Comparison of ENCODE assay signal across 8 mouse cellular contexts in genomic region chr11:68902047-68902364, GRCm38 (mm10). TPM values are rescaled to one million over a fixed set of nuclear protein-coding genes. Genes with fewer than 3 reads are reported as not detected.
DNase-seq lines count a peak whose midpoint lies in the region; ATAC-seq and TF ChIP-seq lines count a peak whose summit lies in the region.

No protein-coding gene starts in this region.

- H3K4me1 ChIP-seq in cerebellum, adult 2 months (ENCODE audit: control insufficient read depth, insufficient read depth, low read length) = no peaks in the 10 kb centered on the region
- H3K4me1 ChIP-seq in megakaryocyte, embryonic 14.5 days = peaks cover 33% of the 10 kb centered on the region
- peaks cover 7% of the 10 kb centered on the region; the same call in 1 of the 2 replicates for H3K4me1 ChIP-seq in limb, embryonic 12.5 days (replicated peaks)
- H3K4me1 ChIP-seq in small intestine, adult 2 months (ENCODE audit: control insufficient read depth, insufficient read depth, insufficient read length, low read length) = peaks cover 5% of the 10 kb centered on the region

- TF ChIP-seq POLR2A in cerebellum, adult 2 months (IDR thresholded peaks at IDR 0.05; ENCODE audit: borderline replicate concordance, insufficient read depth, low read length) = no peak
- TF ChIP-seq POLR2A in small intestine, adult 2 months (IDR thresholded peaks at IDR 0.05; ENCODE audit: low read depth, low read length) = no peak

- 0 out of 2 replicates have a peak, but pooled peaks cover 2% of the 10 kb centered on the region for H3K9me3 ChIP-seq in megakaryocyte, embryonic 14.5 days
- H3K9me3 ChIP-seq in limb, embryonic 12.5 days = no peaks in the 10 kb centered on the region

- WGBS in cerebellum, adult 2 months = under 1% methylated on average over 10 of the region's 10 CpGs
- WGBS in limb, embryonic 12.5 days = 2% methylated on average over 10 of the region's 10 CpGs
- WGBS in small intestine, adult 2 months = under 1% methylated on average over 10 of the region's 10 CpGs

- peaks cover 43% of the 10 kb centered on the region for H3K36me3 ChIP-seq in megakaryocyte, embryonic 14.5 days (replicated peaks; ENCODE audit: low read length)
- H3K36me3 ChIP-seq in limb, embryonic 12.5 days = peaks cover 44% of the 10 kb centered on the region
- peaks cover 35% of the 10 kb centered on the region for H3K36me3 ChIP-seq in small intestine, adult 2 months (ENCODE audit: control insufficient read depth, insufficient read depth, low read length)

- TF ChIP-seq CTCF in cerebellum, adult 2 months (IDR thresholded peaks at IDR 0.05; ENCODE audit: borderline replicate concordance, insufficient read depth, low read depth, low read length) = no peak
- no peak for TF ChIP-seq CTCF in small intestine, adult 2 months (IDR thresholded peaks at IDR 0.05; ENCODE audit: extremely low read depth, insufficient read length, insufficient replicate concordance, low read depth, low read length)

- H3K9ac ChIP-seq in limb, embryonic 12.5 days (replicated peaks) = peak overlapping the region; percentile 95

- peak overlapping the region; percentile 85 for H3K4me2 ChIP-seq in limb, embryonic 12.5 days

- ATAC-seq in cerebellum, adult (ENCODE audit: insufficient number of reproducible peaks, low FRiP score, low TSS enrichment) = no peak
- ATAC-seq in megakaryocyte, adult 5-6 weeks (ENCODE audit: poor library complexity, severe bottlenecking) = no peak
- ATAC-seq in limb, embryonic 12.5 days (ENCODE audit: insufficient number of reproducible peaks, insufficient read depth, low FRiP score, low TSS enrichment, low read depth) = no peak

- H3K27me3 ChIP-seq in cerebellum, adult 2 months (ENCODE audit: control insufficient read depth, insufficient read depth, low read length) = no peaks in the 10 kb centered on the region
- H3K27me3 ChIP-seq in megakaryocyte, embryonic 14.5 days (replicated peaks) = peaks cover 3% of the 10 kb centered on the region
- H3K27me3 ChIP-seq in limb, embryonic 12.5 days = peaks cover 4% of the 10 kb centered on the region; the same call in 1 of the 2 replicates
- H3K27me3 ChIP-seq in small intestine, adult 2 months (ENCODE audit: control insufficient read depth, insufficient read depth, low read length) = no peaks in the 10 kb centered on the region

- peak overlapping the region; percentile 88 for H3K4me3 ChIP-seq in cerebellum, adult 2 months (replicated peaks; ENCODE audit: insufficient read depth, low read depth, low read length)
- H3K4me3 ChIP-seq in megakaryocyte, embryonic 14.5 days (replicated peaks) = peak overlapping the region; percentile 93
- peak overlapping the region; percentile 87 for H3K4me3 ChIP-seq in limb, embryonic 12.5 days (replicated peaks)
- H3K4me3 ChIP-seq in small intestine, adult 2 months (ENCODE audit: low read depth, low read length) = peak overlapping the region; percentile 94

- no peak for DNase-seq in cerebellum, adult 2 months
- DNase-seq in left cerebral cortex, postnatal 14 days (ENCODE audit: low spot score in 2 of 2) = no peak
- DNase-seq in right cerebral cortex, postnatal 10 days (ENCODE audit: low spot score in 2 of 2) = no peak

- no peak overlapping the region; the same call in 1 of the 2 replicates for H3K27ac ChIP-seq in cerebellum, adult 2 months (ENCODE audit: insufficient read depth, low read length)
- peak overlapping the region; percentile 96 for H3K27ac ChIP-seq in limb, embryonic 12.5 days
- H3K27ac ChIP-seq in small intestine, adult 2 months (ENCODE audit: insufficient read depth, low read depth, low read length) = peak overlapping the region; percentile 49

- intact Hi-C loops in left cerebral cortex, postnatal 14 days (cut with DNase I) = loop anchor here (5.0 kb wide), 1 partner anchor 65 kb away; the partner anchor contains the start of gene Slc25a35

RNA-seq across cellular contexts. Expression of gene Rpl26, which starts 0.6 kb away (rescaled TPM):
- polyA plus RNA-seq in cerebellum, adult 2 months (2012; rRNA removed) = 1,554 and 1,707 TPM in 2 replicates
- 56.9 and 116 TPM in 2 replicates for polyA plus RNA-seq in megakaryocyte, embryonic 14.5 days (2012; ENCODE audit: insufficient read depth, low replicate concordance)
- 2,468 and 2,587 TPM in 2 replicates for total RNA-seq in megakaryocyte, adult 5-6 weeks (2015)
- 3,510 and 4,069 TPM in 2 replicates for total RNA-seq in megakaryocyte, adult 5-6 weeks (2017)
- polyA plus RNA-seq in limb, embryonic 12.5 days (2016; fragmentation: Nextera tagmentation; extraction: Ambion mirVana) = 1,086 and 1,101 TPM in 2 replicates
- polyA plus RNA-seq in small intestine, adult 2 months (2012; rRNA removed) = 513 and 614 TPM in 2 replicates
- total RNA-seq in left cerebral cortex, postnatal 14 days (2021) = 100 to 1,000 TPM; 597 to 631 TPM

RNA-seq across cellular contexts. Expression of gene Rnf222, which starts 13.7 kb away (rescaled TPM):
- 0.05 TPM in 1 of 2 replicates, not detected in the other for polyA plus RNA-seq in cerebellum, adult 2 months (2012; rRNA removed)
- polyA plus RNA-seq in megakaryocyte, embryonic 14.5 days (2012; ENCODE audit: insufficient read depth, low replicate concordance) = not detected in 2 replicates
- total RNA-seq in megakaryocyte, adult 5-6 weeks (2015) = not detected in 2 replicates
- total RNA-seq in megakaryocyte, adult 5-6 weeks (2017) = not detected in 2 replicates
- polyA plus RNA-seq in limb, embryonic 12.5 days (2016; fragmentation: Nextera tagmentation; extraction: Ambion mirVana) = 0.05 TPM in 1 of 2 replicates, not detected in the other
- polyA plus RNA-seq in small intestine, adult 2 months (2012; rRNA removed) = not detected in 2 replicates
- not detected for total RNA-seq in left cerebral cortex, postnatal 14 days (2021)

RNA-seq across cellular contexts. Expression of gene Odf4, which starts 24.9 kb away (rescaled TPM):
- 1.0 and 1.1 TPM in 2 replicates for polyA plus RNA-seq in cerebellum, adult 2 months (2012; rRNA removed)
- not detected in 2 replicates for polyA plus RNA-seq in megakaryocyte, embryonic 14.5 days (2012; ENCODE audit: insufficient read depth, low replicate concordance)
- total RNA-seq in megakaryocyte, adult 5-6 weeks (2015) = not detected in 2 replicates
- total RNA-seq in megakaryocyte, adult 5-6 weeks (2017) = not detected in 2 replicates
- not detected in 2 replicates for polyA plus RNA-seq in limb, embryonic 12.5 days (2016; fragmentation: Nextera tagmentation; extraction: Ambion mirVana)
- polyA plus RNA-seq in small intestine, adult 2 months (2012; rRNA removed) = not detected in 2 replicates
- under 1 TPM in 1 of 2 experiments, not detected in 1; 0.88 TPM for total RNA-seq in left cerebral cortex, postnatal 14 days (2021)

RNA-seq across cellular contexts. Expression of gene Ndel1, which starts 30.3 kb away (rescaled TPM):
- 91.1 and 103 TPM in 2 replicates for polyA plus RNA-seq in cerebellum, adult 2 months (2012; rRNA removed)
- polyA plus RNA-seq in megakaryocyte, embryonic 14.5 days (2012; ENCODE audit: insufficient read depth, low replicate concordance) = 38.9 and 102 TPM in 2 replicates
- total RNA-seq in megakaryocyte, adult 5-6 weeks (2015) = 48.9 and 53.9 TPM in 2 replicates
- total RNA-seq in megakaryocyte, adult 5-6 weeks (2017) = 71.2 and 114 TPM in 2 replicates
- polyA plus RNA-seq in limb, embryonic 12.5 days (2016; fragmentation: Nextera tagmentation; extraction: Ambion mirVana) = 69.5 and 74.7 TPM in 2 replicates
- 33.8 and 36.8 TPM in 2 replicates for polyA plus RNA-seq in small intestine, adult 2 months (2012; rRNA removed)
- total RNA-seq in left cerebral cortex, postnatal 14 days (2021) = 10 to 100 TPM; 96.7 to 99.5 TPM

RNA-seq across cellular contexts. Expression of gene Arhgef15, which starts 55.3 kb away (rescaled TPM):
- polyA plus RNA-seq in cerebellum, adult 2 months (2012; rRNA removed) = 33.0 and 34.7 TPM in 2 replicates
- polyA plus RNA-seq in megakaryocyte, embryonic 14.5 days (2012; ENCODE audit: insufficient read depth, low replicate concordance) = not detected in 2 replicates
- total RNA-seq in megakaryocyte, adult 5-6 weeks (2015) = not detected in 2 replicates
- 0.07 TPM in 1 of 2 replicates, not detected in the other for total RNA-seq in megakaryocyte, adult 5-6 weeks (2017)
- 6.1 and 7.0 TPM in 2 replicates for polyA plus RNA-seq in limb, embryonic 12.5 days (2016; fragmentation: Nextera tagmentation; extraction: Ambion mirVana)
- polyA plus RNA-seq in small intestine, adult 2 months (2012; rRNA removed) = 9.9 and 19.5 TPM in 2 replicates
- 10 to 100 TPM; 20.9 to 22.6 TPM for total RNA-seq in left cerebral cortex, postnatal 14 days (2021)
